Mouse (Mus musculus) lung, adult 2 months (tissue): ENCODE measurements around the gene Foxl1.

Experiments
- CTCF ChIP-seq: fragments of 200-500 bp; IDR thresholded peaks from 2 replicates; pipeline ENCODE4 v1.5.1; 2011; ENCODE audit warnings: mild to moderate bottlenecking, low read length, control low read depth; ENCODE audit not compliant: insufficient read depth
- POLR2A ChIP-seq: fragments of 200-500 bp; IDR thresholded peaks from 2 replicates; pipeline ENCODE4 v1.6.1; 2011; ENCODE audit warnings: low read depth, mild to moderate bottlenecking, control low read depth, low read length, borderline replicate concordance; ENCODE audit errors: extremely low read depth

- TF ChIP-seq CTCF (no peak), POLR2A (no peak)
These were observed 34.7 kb downstream of the Foxl1 start for GRCm38 (mm10) chr8:121162413-121162812.
